Mouse (Mus musculus): ENCODE results near the gene Kcnip1.

- TF ChIP-seq CTCF (conservative IDR thresholded peaks at IDR 0.05; ENCODE audit: insufficient read depth, insufficient read length, low read depth, low read length) (no peak), POLR2A (IDR thresholded peaks at IDR 0.05; ENCODE audit: low read depth, low read length) (no peak)
These were observed 25.2 kb downstream of the Kcnip1 start for GRCm38 (mm10) chr11:33967708-33968107.
